Mouse (Mus musculus) urinary bladder, postnatal 4 days (tissue): ENCODE results near the gene Cox20.
"Not testable (repeated sequence)": the region's sequence is repeated elsewhere in the genome, so short reads cannot be mapped to it uniquely, and the experiment has no call there.

ENCODE experiments used
- DNase-seq, 2 experiments: peaks; one replicate each; pipeline ENCODE4 v3.0.0; 2021 to 2022; ENCODE audit warnings: low spot score in 2 of 2

Gene Cox20

DNA sequence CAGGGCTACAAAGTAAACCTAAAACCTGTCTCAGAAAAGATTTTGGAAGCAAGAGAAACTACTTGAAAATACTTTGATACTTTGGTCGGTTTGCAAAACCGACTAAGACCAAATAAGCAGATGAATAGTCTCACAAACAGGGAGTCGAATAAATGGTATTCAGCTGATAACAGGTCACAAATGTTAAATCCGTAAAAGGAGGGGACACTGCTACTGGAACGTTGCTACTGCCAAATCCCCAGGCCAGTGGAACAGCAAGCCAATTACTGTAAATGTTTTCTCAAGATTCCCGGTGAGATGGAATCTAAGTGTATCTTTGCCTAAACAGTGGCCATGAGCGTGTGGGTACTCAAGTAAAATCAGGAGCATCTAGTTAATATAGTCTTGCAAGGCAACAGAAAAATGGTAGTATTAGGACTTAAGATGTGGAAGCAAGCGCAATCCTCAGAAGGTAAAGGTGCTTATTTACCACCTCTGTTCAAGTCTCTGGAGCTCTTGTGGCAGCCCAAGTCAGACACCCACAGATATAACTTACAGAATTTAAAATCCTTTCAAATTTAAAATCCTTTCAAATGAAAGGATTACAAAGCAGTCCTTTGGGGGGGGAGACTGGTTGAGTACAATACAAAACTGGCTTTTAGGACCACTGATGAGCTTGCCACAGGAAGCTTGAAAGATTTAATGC lies 1.2 kb downstream of the Cox20 start:
- no peak for DNase-seq

DNA sequence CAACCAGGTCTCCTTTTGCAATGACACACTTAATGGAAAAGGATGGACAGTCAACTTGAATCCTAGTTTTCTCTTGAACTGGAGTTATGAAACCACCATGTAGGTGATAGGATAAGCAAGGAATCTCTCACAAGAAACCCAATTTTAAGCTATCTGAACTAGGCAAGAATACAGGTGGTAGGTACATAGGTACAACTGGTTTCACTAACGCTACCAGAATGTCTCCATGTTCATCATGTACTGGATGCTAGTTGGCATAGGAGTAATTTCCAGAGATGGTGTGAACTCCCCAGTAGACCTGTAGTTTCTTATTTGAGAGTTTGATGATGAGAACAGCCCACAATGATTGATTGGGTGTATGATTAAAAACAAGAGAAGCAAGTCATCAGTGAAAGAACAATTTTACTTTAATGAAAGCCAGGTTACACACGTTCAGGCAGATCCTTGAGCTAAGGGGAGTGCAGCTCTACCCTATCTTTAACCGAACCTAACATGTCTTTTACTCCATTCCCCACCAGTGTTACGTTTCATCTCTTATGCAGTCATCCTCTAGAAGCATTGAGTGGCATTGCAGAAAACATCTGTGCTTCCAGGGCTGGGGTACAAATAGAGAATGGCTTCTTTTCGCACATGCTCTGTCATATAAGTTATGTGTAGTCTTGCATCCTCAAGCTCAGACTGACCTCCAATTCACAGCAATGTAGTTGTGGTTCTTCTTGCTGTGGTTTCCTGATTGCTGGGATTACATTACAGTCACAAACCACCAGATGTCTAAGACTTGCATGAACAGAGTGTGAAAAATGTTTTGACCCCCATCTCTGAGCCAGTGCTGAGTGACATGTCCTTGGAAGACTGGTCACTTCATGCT lies 2.0 kb downstream of the Cox20 start:
- DNase-seq: no peak

DNA sequence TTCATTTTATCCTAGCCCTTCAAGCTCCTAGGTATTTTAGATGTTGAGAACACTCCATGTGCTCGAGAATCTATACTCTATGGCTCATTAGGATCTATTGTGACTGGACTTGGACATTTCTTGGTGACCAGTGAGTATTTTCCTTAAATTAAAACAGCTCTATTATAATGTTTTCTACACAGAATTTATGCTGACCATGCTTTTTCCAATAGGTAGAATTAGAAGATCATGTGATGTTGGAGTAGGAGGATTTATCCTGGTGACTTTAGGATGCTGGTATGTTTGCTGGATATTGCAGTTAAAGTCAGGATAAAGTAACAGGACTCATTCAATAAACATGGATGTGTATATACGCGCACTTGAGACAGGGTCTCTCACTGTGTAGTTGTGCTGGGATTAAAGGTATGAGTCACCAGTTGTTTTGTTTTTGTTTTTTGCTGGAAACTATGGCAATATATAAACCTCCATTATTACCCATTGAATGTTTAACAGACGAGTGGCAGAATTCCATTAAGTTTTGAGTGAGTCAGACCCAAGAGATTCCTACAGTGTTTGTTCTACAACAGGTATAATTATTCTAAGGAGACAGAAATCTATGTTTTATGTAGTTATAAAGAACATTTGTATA lies 2.9 kb downstream of the Cox20 start:
- no peak for DNase-seq

DNA sequence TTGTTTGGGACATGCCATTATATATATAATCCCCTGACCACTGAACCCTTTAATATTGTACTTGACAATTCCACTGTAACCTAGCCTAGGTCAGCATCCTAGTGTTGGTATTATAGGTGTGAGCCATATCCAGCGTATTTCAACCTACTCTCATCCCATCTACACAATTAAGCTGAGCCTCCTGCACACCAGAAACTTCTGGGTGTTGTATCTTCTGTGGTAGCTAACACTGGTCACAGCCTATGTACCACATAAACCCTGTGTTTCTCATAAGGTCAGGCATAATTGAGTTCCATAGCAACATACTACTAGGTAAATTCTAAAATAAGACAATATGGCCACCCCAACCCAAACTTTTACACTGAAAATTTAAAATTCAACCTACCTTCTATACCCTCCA lies 4.3 kb downstream of the Cox20 start:
- no peak for DNase-seq

DNA sequence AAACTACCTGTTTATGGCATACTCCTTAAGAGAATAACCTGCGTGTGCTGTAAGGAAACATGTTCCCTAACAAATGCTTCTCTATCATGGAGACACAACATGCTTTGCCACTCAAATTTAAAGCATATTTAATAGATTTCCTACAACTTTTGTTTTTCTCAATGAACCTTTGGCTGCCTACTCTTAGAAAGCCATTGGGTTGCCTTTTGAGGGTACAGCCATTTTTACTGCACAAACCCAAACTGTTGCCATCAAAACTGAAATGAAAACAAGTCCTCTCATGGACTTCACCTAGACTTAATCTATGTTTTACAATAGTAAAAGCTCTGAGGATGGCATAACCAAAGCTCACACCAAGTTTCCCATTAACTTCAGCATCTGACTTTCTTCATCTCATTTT lies 5.6 kb downstream of the Cox20 start:
- no peak for DNase-seq

DNA sequence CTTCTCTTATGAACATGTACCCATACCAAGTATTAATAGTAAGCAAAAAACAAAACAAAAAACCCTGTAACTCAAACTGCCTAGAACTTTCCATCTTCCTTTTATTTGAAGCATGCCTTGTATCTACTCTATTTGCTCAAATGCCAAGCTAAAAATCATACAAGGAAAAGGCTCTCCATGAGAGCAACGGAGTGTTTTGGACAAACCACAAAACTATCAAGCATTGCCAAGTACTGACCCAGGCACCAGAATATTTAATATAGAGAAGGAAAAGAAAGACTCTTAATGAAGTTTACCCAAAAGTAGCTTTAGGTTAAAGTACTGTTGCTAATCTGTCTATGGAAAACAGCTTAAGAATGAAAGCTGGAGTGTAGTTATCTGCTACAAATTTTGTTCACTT lies 7.4 kb downstream of the Cox20 start:
- DNase-seq: no peak

DNA sequence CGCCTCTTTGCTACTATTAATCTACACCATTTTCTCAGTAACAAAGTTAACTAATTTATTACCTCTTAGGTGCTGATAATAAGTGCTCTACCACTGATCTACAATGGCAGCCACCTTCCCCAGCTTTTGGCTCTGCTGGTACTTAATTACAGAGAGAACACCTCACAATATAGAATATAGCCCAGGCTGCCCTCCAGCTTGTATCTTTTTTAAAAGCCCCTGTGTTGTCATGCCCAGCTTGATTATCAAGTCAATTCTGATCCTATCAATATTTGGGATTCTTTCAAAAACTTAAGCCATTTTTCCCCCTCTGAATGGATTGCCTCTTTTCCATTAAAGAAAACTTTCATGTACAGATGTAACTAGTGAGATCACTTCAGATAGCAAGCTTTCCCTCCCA lies 8.0 kb downstream of the Cox20 start:
- no peak for DNase-seq

DNA sequence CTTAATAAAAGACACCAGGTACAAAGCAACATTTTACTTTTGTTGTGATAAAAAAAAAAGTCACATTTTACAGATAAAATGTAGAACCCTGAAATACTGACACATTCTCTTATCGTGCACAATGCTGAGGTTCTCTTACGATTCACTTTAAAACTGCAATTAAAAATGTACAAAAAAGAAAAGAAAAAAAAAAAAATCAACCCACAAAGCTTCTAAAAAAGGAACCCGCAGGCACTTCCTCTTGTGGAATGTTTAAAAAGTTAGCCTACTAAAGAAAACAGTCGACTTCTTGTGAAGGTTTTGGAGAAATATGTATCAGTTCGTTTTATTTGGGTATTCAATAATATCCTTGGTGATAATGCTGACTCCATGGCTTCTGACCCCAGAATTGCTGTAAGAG lies 10.1 kb downstream of the Cox20 start:
- no peak for DNase-seq

DNA sequence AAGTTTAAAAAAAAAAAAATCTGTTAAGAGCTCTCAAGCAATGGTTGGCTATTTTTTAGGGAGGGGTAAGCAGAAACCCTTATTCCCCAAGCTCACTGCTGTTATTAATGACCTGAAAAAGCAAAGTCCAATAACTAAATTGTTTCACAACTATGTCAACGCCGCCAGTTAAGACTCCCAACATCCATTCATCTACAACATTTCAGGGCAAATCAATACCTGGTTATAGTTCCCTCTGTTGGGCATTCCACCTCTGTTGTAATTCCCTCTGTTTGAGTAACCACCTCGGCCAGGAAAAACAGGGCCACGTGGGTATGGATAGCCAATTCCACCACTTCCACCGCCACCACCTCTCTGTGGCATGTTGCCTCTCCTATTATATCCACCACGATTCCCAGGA lies 11.0 kb downstream of the Cox20 start:
- DNase-seq: no peak

DNA sequence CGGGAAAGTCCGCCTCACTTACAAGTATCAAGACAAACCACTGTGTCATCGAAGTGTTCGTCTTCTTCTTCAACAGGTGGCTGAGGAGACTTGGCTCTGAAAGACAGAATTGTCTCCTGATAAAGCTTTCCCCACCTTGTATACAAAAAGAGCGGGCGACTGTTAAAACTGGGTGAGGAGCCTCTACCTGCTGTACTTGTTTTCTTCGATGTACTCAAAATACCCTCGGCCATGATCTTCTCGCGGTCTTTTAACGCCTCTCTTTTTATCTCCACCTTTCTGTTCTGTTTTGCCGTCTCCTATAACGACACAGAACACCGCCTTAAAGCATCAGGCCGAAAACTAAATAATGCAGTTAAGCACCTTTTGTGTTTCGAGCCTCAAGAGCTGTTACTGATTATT lies 16.9 kb downstream of the Cox20 start:
- DNase-seq: no peak

DNA sequence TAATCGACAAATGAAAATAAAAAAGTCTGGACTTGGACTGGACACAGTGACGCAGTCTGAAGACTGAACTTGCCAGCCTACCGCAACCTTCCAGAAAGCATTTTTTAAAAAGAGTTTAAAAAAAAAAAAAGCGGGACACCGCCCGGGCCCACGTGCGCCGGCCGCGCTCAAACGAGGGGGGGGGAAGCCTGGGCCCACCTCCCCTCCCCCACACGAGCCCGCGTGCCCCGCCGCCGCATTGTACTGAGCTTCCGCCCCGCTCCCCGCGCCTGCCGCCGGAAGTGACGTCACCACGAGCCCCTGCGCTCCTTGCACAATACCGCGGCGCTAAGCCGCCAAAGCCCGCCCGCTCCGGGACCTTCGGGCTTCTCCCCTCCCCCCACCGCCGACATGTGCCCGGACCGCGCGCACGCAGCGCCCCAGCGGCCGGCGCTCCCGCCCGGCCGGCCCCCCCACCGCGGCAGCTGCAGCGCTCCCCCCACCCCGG lies 17.4 kb downstream of the Cox20 start:
- DNase-seq: peak; percentile 91 to 95

DNA sequence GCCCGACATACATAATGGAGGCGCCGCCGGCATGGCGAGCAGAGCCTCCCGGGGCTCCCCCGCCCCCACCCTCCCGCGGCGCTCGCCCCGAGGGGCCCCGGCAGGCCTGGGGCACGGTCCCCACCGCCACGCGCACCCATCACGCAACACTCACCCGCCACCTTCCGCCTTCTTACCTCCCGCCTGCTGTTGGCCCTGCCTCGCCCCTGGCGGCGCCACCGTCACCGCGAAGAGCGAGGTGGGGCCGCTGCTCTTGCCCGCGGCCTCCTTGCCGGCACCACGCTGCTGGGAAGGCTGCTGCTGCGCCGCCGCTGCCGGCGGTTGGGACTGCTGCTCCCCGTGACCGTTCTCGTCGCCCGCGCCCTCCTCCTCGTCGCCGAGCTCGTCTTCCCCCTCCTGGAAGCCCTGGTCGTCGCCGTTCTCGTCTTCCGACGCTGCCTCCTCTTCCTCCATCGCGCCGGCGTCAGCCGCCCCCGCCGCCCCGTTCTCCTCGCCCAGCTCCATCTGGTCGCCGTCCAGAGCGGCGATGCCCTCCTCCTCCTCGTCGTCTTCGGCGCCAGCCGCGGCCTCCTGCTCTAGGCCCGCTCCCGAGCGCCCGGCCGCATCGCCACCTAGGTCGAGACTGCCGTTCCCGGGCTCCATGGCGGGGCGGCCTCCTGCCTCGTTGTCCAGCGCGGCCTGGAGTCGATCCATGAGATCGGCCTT lies 18.0 kb downstream of the Cox20 start:
- peak; percentile 42 to 63 for DNase-seq

DNA sequence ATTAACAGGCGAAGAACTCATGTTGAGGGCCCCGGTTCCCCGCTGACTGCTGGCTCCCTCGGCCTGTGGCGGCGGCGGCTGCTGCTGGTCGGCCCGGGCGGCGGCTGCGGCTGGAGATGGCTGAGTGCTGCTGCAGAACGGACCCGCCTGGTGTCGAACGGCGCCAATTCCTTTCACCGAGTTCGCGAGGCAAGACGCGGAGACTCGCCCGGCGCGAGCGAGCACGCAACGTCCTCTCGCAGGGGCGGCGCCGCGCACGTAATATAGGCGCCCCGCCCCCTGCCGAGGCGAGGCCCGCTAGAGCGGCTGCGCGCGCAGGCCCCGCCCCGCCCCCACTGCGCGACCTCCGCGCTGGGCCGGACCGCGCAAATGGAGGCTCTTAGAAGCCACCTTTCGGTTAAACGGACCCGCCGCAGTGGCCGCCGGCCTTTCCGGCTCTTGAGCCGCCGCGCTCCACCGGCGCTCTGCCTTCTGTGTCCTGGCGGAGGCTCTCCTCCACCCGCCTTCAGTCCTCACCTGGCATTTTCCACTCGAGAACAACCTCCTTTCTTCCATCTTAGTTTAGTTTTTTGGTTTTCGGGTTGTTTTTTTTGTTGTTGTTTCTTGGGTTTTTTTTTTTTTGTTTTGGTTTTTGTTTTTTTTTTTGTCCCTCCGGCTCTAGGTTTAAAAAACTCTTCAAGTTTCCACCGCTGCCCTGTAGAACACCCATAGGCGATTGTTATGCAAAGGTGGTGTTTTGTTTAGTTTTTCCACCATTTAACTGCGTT lies 18.8 kb downstream of the Cox20 start, which contains the start of gene Hnrnpu:
TSS of gene Hnrnpu (minus strand) at position 247 of the 767 bp plus-strand sequence.
- peak; percentile 95 to 96 for DNase-seq

DNA sequence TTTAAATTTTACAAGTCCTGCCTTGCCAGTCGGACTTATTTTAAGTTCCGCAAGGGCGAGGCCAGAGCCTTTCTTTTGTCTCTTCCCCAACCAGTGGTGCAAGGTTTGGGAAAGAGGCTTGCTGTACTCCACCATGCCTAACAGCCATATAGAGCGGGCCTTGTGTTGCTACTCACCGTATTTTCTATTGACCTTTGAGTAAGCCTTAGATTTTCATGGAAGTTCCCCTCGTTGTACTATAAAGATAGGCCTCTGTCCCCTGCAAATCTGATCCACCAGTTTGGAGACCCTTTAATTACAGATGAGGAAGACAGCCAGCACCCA lies 19.4 kb downstream of the Cox20 start:
- no peak for DNase-seq

DNA sequence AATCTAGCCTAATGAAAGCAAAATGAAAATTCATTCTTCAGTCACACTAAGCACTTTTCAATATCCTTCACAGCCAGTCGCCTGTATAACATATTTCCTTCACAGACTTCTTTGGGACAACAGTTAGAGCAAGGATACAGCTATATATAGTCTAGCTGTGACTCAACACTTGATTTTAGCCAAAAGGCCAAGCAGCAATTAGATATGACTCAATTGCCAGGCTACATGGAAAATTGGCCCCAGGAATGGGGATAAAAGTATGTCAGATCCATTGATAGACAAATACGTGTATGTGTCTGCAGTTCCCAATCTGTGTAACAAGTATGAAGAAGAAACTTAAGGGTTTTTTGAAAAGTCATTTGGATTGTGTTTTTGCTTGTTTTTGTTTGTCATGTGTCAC lies 21.3 kb downstream of the Cox20 start:
- no peak for DNase-seq

DNA sequence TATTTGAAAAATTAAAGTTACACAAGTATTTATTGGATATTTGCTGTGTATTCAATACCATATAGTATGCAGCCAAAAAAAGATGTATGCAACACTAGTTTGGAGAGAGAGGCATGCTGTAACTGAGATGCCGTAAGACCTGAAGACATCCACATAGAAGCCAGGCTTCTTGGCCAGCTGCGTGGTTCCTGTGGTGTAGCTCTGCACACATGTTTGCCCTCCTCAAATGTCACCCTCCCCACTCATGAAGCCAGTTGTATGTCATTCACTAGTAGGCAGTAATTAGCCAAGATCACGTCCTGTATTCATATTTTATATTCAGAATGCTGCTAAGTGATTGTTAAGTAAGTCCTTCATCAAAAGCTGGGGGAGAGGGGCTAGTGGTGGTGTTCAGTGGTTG lies 22.5 kb downstream of the Cox20 start:
- DNase-seq: no peak

DNA sequence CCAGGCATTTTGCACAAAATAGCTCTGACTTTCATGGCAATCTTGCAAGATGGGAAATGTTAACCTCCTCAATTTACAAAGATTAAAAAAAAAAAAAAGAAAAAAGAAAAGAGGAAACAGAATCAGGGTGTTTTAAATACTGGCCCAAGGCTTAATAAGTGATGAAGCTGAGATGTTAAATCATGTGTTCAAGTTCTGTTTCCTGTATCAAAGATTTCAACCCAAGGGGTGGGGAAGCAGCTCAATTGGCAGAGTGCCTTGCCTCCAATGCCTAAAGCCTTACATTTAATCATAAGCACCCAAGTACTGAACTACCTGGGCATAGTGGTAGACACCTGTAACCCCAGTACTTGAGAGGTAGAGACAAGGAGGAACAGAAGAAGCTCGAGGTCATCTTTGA lies 23.1 kb downstream of the Cox20 start:
- DNase-seq: no peak

DNA sequence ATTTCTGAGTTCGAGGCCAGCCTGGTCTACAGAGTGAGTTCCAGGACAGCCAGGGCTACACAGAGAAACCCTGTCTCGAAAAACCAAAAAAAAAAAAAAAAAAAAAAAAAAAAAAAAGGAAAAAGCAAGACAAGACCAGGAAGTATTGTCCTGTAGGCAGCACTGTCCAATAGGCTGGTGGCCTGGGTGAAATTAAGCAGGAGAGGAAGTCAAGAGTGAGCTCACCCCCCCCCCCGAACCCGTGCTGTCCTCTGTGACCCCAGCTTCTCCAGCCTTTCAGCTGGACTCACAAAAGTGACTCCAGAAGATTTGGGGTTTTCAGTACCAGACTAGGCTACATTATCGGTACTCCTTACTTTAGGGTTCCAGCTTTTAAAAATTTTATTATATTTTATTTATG lies 23.7 kb downstream of the Cox20 start:
- DNase-seq: no peak

DNA sequence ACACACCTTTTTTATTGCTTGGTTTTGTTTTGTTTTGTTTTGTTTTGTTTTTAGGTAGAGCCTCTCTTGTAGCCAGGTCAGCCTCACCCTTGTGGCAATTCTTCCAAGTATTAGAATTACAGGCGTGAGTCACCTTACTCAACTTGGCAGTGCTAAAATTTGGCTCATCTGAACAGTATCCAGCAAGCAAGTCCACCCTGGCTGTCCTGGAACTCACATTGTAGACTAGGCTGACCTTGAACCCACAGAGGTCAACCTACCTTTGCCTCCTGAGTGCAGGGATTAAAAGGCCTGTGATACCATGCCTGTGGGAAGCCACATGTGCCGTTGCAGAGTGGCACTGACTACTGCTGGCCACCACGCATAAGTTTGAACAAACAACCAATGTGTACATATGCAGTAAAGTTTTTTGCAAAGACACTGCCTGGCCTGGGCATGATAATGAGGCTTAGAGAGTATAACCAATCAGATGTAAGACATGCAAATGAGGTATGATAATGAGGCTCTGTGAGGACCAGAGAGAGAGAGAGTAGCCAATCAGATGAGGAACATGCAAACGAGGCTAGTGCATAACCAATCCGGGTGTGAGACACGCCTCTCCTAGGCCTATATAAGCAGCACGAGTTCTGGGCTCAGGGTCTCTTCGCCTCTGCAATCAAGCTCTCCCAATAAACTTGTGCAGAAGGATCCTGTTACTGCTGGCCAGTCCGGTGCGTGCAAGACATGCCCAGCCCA lies 25.3 kb downstream of the Cox20 start:
- not testable (repeated sequence) for DNase-seq

DNA sequence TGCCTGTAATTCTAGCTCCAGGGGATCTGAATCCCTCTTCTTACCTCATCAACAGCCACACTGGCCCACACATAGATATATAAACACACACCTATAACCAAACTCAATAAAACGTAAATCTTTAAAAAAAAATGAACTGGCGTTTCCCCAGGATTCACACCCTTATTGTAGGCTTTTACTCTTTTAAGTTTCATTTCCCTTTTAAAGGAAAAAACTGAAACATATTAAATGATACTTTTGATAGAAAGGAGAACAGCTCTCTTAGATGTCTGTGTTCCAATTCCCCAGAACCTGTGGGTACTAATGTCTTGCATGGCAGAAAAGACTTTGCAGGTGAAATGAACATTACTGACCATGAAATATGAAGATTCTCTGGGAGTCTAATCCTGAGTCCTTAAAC lies 31.9 kb downstream of the Cox20 start:
- no peak for DNase-seq

DNA sequence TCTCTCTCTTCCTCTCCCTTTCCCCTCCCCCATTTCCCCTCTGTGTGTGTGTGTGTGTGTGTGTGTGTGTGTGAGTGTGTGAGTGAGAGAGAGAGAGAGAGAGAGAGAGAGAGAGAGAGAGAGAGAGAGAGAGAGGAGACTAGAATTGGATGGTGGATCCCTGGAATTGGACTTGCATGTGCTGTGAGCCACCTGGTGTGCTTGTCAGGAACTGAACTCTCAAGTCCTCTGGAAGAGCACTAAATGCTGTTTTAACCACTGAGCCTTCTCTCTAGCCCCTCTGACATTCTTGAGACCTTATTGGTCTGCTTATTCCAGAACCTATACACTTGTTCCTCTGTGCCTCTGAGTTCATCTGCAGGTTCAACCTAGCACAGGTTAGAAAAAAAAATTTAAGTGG lies 32.7 kb downstream of the Cox20 start:
- no peak for DNase-seq
